Mouse (Mus musculus) cerebellum, adult 2 months (tissue): ENCODE results near the gene Zfp827.

Experiments used
- CTCF ChIP-seq: fragments of 200-500 bp; IDR thresholded peaks from 2 replicates; pipeline ENCODE4 v1.5.1; 2011; ENCODE audit warnings: low read depth, mild to moderate bottlenecking, control low read depth, low read length, moderate library complexity, borderline replicate concordance; ENCODE audit not compliant: insufficient read depth
- POLR2A ChIP-seq: fragments of 200-500 bp; IDR thresholded peaks from 2 replicates; pipeline ENCODE4 v1.6.1; 2011; ENCODE audit warnings: low read length, control low read depth, borderline replicate concordance; ENCODE audit not compliant: insufficient read depth

GRCm38 (mm10) chr8:79079196-79079561 lies 50.9 kb downstream of the Zfp827 start:
- TF ChIP-seq POLR2A (no peak), CTCF (no peak)
